Mouse (Mus musculus) neural tube, embryonic 14.5 days (tissue): ENCODE data around the gene Ackr2. TPM values are rescaled to one million over a fixed set of nuclear protein-coding genes. Genes with fewer than 3 reads are reported as not detected.

Source experiments
- ATAC-seq: fragments of 200-750 bp; cut with Nextera tagmentation; 2 replicates; pipeline ENCODE4 v1.8.0; 2017; ENCODE audit warnings: low read depth, mild to moderate bottlenecking, moderate TSS enrichment, moderate library complexity
- H3K27ac ChIP-seq: fragments of 300-500 bp; sonication (generic); 2 replicates; pipeline ENCODE4 v1.5.1; 2014; ENCODE audit warnings: low read depth, mild to moderate bottlenecking, control low read depth, low read length, moderate library complexity, mixed read lengths
- H3K27me3 ChIP-seq: fragments of 300-500 bp; sonication (generic); 2 replicates; pipeline ENCODE4 v1.6.1; 2014; ENCODE audit warnings: low read length; ENCODE audit not compliant: control insufficient read depth, insufficient read depth
- H3K36me3 ChIP-seq: fragments of 300-500 bp; sonication (generic); 2 replicates; pipeline ENCODE4 v1.6.1; 2014; ENCODE audit warnings: low read length, mixed read lengths; ENCODE audit not compliant: control insufficient read depth, insufficient read depth
- H3K4me1 ChIP-seq: fragments of 300-500 bp; sonication (generic); 2 replicates; pipeline ENCODE4 v1.6.1; 2014; ENCODE audit warnings: low read length; ENCODE audit not compliant: control insufficient read depth, insufficient read depth
- H3K4me2 ChIP-seq: fragments of 300-500 bp; sonication (generic); 2 replicates; pipeline ENCODE4 v1.6.1; 2014; ENCODE audit warnings: mild to moderate bottlenecking, low read depth, low read length, control low read depth
- H3K4me3 ChIP-seq: fragments of 300-500 bp; sonication (generic); 2 replicates; pipeline ENCODE4 v1.5.1; 2014; ENCODE audit warnings: low read depth, low read length, control low read depth, mixed read lengths
- H3K9ac ChIP-seq: fragments of 300-500 bp; sonication (generic); replicated peaks from 2 replicates; pipeline ENCODE4 v1.6.1; 2014; ENCODE audit warnings: low read depth, mild to moderate bottlenecking, control low read depth, low read length, mixed read lengths
- H3K9me3 ChIP-seq: fragments of 300-500 bp; sonication (generic); 2 replicates; pipeline ENCODE4 v1.6.1; 2016; ENCODE audit warnings: low read length; ENCODE audit not compliant: control insufficient read depth
- WGBS: fragments of 180-500 bp; shearing (Covaris S2); extraction: QIAGEN DNeasy Blood & Tissue Kit; methylation state at CpG from one replicate; pipeline ENCODE4 v1.1.7; 2014; 5-methylcytosine and 5-hydroxymethylcytosine counted together
- polyA plus RNA-seq: library from polyadenylated mRNA; unstranded; fragments of >200 nt; fragmentation: Nextera tagmentation; extraction: Ambion mirVana; gene quantifications from 2 replicates; pipeline ENCODE4 v1.2.1, GENCODE M21; 2014

Ackr2 gene
- polyA plus RNA-seq, 1 experiment from 2014 or later, result 1.6 TPM

DNA sequence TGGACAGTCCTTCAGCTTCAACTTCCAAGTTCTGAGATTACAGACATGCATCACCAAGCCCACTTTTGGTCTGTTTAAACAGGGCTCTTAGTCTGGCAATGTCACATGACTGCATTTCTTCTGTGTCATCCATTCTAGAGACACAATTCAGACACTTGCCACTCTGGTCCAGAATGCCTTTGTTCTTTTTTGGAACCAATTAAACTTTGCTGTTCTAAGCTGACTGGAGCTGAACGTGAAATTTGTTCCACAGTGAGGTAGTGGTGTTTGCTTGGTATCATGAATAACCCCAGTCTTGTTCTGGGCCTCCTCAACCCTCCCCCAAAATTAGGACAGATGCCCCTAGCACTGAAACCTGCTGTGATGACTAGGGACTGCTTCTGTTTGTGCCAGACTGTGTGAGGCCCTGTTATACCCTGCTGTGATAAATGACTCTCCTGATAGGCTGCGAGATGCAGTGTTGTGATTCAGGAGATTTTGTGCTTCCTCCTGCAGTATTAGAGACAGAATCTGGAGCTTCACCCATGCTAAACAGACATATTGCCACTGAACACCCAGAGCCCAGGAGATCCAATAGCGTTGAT, 32.6 kb upstream of the Ackr2 start:
- H3K36me3 ChIP-seq, result no peaks in the 10 kb centered on the region
- H3K4me1 ChIP-seq, result 0 out of 2 replicates have a peak, but pooled peaks cover 3% of the 10 kb centered on the region
- no peaks in the 10 kb centered on the region for H3K9me3 ChIP-seq
- H3K4me3 ChIP-seq, result no peak overlapping the region
- no peaks in the 10 kb centered on the region for H3K27me3 ChIP-seq
- peak; percentile 60; the same call in 1 of the 2 replicates for ATAC-seq
- H3K4me2 ChIP-seq, result no peak overlapping the region
- WGBS, result 20% methylated on average over 3 of the region's 3 CpGs
- no peak overlapping the region for H3K27ac ChIP-seq
- H3K9ac ChIP-seq, result no peak overlapping the region

DNA sequence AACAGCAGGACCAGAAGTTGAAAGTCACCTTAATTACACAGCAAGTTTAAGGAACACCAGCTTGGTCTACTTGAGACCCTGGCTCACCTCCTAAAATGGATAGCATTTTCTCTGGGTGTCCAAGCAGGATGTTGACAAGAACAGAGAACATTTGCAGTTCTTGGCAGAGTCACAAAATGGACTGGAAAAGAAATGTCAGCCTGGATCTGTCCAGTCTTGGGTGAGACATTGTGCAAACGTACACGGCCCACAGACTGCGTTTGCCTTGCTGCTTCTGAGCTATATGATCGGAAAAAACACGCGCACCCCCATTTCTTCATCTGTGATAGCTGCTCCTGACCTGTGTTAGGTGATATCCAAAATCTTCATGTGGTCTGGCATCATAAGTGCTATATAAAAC, 30.5 kb upstream of the Ackr2 start:
- no peaks in the 10 kb centered on the region for H3K27me3 ChIP-seq
- no peak overlapping the region for H3K27ac ChIP-seq
- H3K4me2 ChIP-seq, result no peak overlapping the region
- WGBS, result 92% methylated on average over 6 of the region's 6 CpGs
- no peaks in the 10 kb centered on the region for H3K36me3 ChIP-seq
- no peak overlapping the region for H3K9ac ChIP-seq
- no peaks in the 10 kb centered on the region for H3K9me3 ChIP-seq
- no peak overlapping the region for H3K4me3 ChIP-seq
- H3K4me1 ChIP-seq, result 0 out of 2 replicates have a peak, but pooled peaks cover 3% of the 10 kb centered on the region
- ATAC-seq, result no peak

DNA sequence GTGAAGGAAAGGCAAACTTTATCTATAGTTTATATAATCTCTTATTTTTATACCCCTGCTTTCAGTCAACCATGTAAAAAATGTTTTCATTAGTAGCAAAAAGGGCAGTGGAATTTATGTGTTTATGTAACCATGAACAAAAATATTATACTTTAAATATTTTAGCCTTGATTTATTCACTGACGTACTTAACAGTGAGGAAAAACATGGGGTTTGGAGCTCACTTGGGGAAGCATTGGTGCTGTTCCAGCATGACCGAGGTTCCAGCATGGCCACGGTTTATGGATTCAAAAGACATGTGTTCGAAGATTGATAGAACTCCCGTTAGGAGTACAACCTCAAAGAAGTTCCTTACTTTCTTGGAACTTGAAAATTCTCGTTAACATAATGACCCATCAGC, 29.9 kb upstream of the Ackr2 start:
- Histone ChIP-seq H3K4me3 (no peak overlapping the region), H3K4me1 (0 out of 2 replicates have a peak, but pooled peaks cover 3% of the 10 kb centered on the region), H3K9me3 (no peaks in the 10 kb centered on the region), H3K27me3 (no peaks in the 10 kb centered on the region), H3K27ac (no peak overlapping the region), H3K4me2 (no peak overlapping the region), H3K9ac (no peak overlapping the region), H3K36me3 (no peaks in the 10 kb centered on the region)
- 87% methylated on average over 6 of the region's 6 CpGs for WGBS
- no peak for ATAC-seq

DNA sequence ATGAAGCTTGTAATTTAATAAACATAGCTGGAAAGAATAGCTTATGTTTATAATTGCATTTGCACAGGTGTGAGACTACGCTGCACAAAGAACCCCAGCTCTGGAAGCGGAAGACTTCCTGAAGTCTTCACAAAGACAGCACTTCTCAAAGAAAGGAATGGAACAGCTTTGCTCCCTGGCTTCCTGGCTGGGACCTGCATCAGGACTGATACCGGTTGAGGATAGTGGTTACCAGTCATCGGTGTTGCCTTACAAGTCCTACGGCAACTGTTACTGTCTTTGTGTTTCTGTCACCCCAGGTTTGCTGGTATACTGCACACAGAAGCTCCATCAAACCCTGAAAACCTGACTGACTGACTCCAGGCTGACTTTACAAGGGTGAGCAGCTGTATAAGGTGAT, 28.7 kb upstream of the Ackr2 start:
- Histone ChIP-seq H3K36me3 (no peaks in the 10 kb centered on the region), H3K4me3 (no peak overlapping the region), H3K9ac (no peak overlapping the region), H3K4me1 (0 out of 2 replicates have a peak, but pooled peaks cover 3% of the 10 kb centered on the region), H3K27me3 (no peaks in the 10 kb centered on the region), H3K9me3 (no peaks in the 10 kb centered on the region), H3K4me2 (no peak overlapping the region), H3K27ac (no peak overlapping the region)
- WGBS, result 83% methylated on average over 5 of the region's 5 CpGs
- no peak for ATAC-seq

DNA sequence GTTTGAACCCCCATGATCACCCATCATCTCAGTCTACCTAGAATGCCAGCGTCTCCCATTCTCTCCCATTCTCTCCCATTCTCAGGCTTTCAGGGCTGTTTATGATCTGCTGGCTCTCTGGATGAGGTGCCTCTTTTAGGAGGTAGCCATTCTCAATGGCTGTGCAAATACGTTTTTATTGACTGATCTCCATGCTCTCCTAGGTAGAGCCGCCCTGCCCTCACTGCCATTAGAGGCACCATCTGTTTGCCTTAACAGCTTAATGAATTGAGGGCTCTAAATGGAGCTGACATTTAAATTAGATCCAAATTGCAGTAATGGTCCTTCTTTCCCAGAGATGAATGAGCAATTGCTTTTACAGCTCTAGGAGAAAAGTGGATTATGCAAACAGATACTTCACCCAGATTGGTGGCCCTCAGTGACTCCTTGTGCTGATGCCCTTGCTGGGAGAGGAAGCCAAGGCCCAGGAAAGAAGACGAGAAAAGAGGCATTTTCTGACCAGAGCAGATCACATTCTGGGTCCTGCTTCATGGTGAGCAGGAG, 28.1 kb upstream of the Ackr2 start:
- Histone ChIP-seq H3K27ac (no peak overlapping the region), H3K4me3 (no peak overlapping the region), H3K36me3 (no peaks in the 10 kb centered on the region), H3K4me1 (0 out of 2 replicates have a peak, but pooled peaks cover 3% of the 10 kb centered on the region), H3K9me3 (no peaks in the 10 kb centered on the region), H3K27me3 (no peaks in the 10 kb centered on the region), H3K4me2 (no peak overlapping the region), H3K9ac (no peak overlapping the region)
- 7% methylated on average over 4 of the region's 4 CpGs for WGBS
- peak; percentile 56; the same call in 1 of the 2 replicates for ATAC-seq

DNA sequence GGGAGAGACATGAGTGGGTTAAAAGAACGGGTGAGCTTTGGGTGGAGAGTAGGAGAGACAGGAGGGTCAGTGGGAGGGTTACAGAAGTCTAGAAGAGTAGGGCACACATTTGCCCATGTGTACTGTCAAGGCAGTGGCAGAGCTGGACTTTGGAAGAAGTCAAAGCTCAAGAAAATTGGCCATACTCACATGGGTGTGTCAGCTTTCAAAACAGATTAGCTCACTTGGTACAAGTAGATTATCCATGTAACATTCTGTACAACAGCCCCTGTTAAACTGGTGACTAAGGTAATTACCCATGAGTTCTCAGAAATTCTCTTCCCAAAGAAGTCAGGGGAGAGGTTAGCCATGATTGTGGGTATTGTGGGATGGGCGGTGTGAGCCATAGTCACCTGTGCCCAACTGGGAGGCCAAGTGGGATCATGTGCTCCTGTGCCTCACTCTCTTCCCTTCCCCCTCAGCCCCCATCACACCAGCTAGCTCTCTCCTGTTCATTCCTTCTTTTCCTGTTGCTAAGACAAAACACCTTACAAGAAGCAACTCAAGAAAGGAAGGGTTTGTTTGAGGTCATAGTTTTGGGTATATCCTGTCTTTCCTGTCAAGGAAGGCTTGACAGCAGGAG, 26.0 kb upstream of the Ackr2 start:
- no peak for ATAC-seq
- Histone ChIP-seq H3K27ac (no peak overlapping the region), H3K4me3 (no peak overlapping the region), H3K9ac (no peak overlapping the region), H3K9me3 (no peaks in the 10 kb centered on the region), H3K4me1 (no peaks in the 10 kb centered on the region), H3K36me3 (no peaks in the 10 kb centered on the region), H3K27me3 (no peaks in the 10 kb centered on the region), H3K4me2 (no peak overlapping the region)
- 78% methylated on average over 2 of the region's 2 CpGs for WGBS

DNA sequence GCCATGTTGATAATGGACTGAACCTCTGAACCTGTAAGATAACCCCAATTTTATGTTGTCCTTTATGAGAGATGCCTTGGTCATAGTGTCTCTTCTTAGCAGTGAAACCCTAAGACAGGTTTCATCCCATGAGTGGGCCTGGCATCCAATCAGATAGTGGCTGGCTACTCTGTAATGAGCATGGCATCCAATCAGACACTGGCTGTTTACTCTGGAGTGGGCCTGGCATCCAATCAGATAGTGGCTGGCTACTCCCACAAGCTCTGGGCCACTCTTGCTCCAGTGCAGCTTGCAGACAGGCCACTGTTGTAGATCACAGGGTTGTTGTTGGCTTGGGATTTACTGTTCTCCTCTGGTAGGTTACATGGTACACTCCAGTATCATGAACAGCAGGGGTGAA, 24.6 kb upstream of the Ackr2 start:
- no peaks in the 10 kb centered on the region for H3K4me1 ChIP-seq
- H3K27ac ChIP-seq, result no peak overlapping the region
- no peak overlapping the region for H3K9ac ChIP-seq
- H3K27me3 ChIP-seq, result no peaks in the 10 kb centered on the region
- no peak overlapping the region for H3K4me3 ChIP-seq
- H3K36me3 ChIP-seq, result no peaks in the 10 kb centered on the region
- H3K9me3 ChIP-seq, result no peaks in the 10 kb centered on the region
- ATAC-seq, result no peak
- H3K4me2 ChIP-seq, result no peak overlapping the region

DNA sequence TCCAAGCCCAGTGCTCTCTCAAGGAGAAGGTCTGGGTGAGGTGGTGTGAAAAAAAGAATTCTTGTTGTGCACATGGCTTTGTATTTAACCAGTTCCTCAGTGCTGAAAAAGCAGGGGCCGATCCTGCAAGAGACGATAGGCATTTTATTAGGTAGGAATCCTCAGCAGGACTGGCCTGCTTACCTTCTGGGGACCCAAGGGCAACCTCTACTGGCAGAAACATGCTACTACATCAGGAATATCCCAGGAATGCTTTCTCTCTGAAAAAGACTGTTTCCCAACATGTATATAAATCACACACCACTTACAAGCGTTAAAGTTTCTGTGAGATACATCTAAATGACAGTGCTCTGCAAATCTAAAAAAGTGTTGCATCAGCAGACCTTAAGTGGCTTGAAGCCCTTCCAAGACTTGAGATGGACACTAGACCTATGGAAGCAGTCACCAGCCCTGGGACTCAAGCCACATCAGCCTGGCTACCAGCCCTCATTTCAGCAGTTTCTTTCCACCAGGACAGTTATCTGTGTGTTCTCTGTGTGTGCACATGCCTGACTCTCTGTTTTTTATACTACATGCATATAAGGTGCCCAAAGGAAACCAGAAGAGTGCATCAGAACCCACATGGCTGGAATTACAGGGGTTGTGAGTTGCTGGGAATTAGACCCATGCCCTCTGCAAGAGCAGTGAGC, 21.0 kb upstream of the Ackr2 start:
- H3K9me3 ChIP-seq, result no peaks in the 10 kb centered on the region
- no peak for ATAC-seq
- no peaks in the 10 kb centered on the region for H3K27me3 ChIP-seq
- H3K27ac ChIP-seq, result no peak overlapping the region
- H3K4me3 ChIP-seq, result no peak overlapping the region
- H3K9ac ChIP-seq, result no peak overlapping the region
- no peak overlapping the region for H3K4me2 ChIP-seq
- 12% methylated on average over 3 of the region's 3 CpGs for WGBS
- no peaks in the 10 kb centered on the region for H3K36me3 ChIP-seq
- no peaks in the 10 kb centered on the region for H3K4me1 ChIP-seq

DNA sequence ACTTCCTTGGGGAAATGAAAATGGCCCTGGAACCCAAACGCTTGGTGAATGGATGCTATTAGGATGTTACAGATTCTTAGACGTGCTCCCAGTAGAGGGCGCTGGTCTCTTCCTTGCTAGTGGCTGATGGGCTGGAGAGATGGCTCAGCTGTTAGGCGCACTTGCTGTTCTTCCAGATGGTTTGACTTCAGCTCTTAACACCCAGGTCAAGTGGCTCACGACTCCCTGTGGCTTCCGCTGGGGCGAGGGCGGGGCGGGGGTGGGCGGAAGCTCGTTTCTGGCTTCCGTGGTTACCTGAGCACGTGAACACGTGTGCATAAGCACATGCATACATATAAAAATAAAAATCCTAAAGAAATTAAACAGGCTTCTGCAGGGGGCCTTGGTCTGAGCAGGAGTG, 17.3 kb upstream of the Ackr2 start:
- no peak overlapping the region for H3K4me3 ChIP-seq
- H3K4me2 ChIP-seq, result no peak overlapping the region
- no peak overlapping the region for H3K9ac ChIP-seq
- no peaks in the 10 kb centered on the region for H3K9me3 ChIP-seq
- 26% methylated on average over 14 of the region's 14 CpGs for WGBS
- H3K27ac ChIP-seq, result no peak overlapping the region
- no peak for ATAC-seq
- H3K36me3 ChIP-seq, result no peaks in the 10 kb centered on the region
- H3K4me1 ChIP-seq, result no peaks in the 10 kb centered on the region
- H3K27me3 ChIP-seq, result no peaks in the 10 kb centered on the region
